Comparison of ENCODE assay signal across 16 mouse cellular contexts in the genomic region with DNA sequence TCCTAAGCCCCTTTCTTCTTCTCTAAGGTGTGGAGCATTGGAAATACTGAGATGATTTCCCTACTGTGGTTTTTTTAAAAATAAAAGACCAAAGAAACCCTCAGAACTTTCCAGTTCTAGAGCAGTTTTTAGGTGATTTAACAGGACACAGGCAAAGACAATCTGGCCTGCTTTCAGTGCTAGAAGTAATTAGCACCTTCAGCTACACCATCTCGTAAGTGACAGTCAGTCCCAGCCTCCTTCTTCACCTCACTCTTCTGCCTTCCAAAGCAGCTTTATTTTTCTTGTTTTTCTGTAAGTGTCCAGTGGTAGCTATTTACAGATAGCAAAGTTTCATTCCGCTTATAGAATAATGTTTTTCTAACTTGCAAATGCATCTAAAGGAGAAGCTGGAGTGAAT.
"Had no signal": no experiment of that assay in that cellular context is flagged by ENCODE, and none has a peak within 500 bp of the region (broad histone marks: within the 10 kb centered on the region; RNA-seq: fewer than 3 reads in every experiment).

No protein-coding gene starts in this region.

- ATAC-seq: inflammation-experienced regulatory T-cells, adult 6 months; intestine, embryonic 15.5 days; intestine, postnatal 0 days had no signal

- DNase-seq: gastrocnemius, postnatal 14 days; gastrocnemius, postnatal 36 days; heart, adult 11 months; heart, adult 2 months; heart, postnatal 14 days; heart, postnatal 36 days; kidney, adult 18-20 months; kidney, adult 8-10 months; kidney, postnatal 10 days; kidney, postnatal 25 days; kidney, postnatal 4 days; liver; liver, embryonic 13.5 days had no signal
